ENCODE assay signal across 13 mouse cellular contexts in genomic region chr12:38596416-38597062, GRCm38 (mm10).
A peak's percentile ranks its signal among the peaks of the same experiment; 100 is the strongest.
DNase-seq lines count a peak whose midpoint lies in the region; ATAC-seq and TF ChIP-seq lines count a peak whose summit lies in the region.
"Had no signal": no experiment of that assay in that cellular context is flagged by ENCODE, and none has a peak within 500 bp of the region (broad histone marks: within the 10 kb centered on the region; RNA-seq: fewer than 3 reads in every experiment).

No protein-coding gene starts in this region.

- TF ChIP-seq POLR2A in cerebellum, adult 2 months (IDR thresholded peaks at IDR 0.05; ENCODE audit: borderline replicate concordance, insufficient read depth, low read length), result no peak

- H3K27me3 ChIP-seq in intestine, embryonic 15.5 days (replicated peaks), result no peaks in the 10 kb centered on the region
- H3K27me3 ChIP-seq in intestine, embryonic 16.5 days (replicated peaks; ENCODE audit: control insufficient read depth, insufficient read depth, low read length), result no peaks in the 10 kb centered on the region
- H3K27me3 ChIP-seq in forebrain, embryonic 10.5 days (ENCODE audit: poor library complexity, severe bottlenecking), result no peaks in the 10 kb centered on the region
- no peaks in the 10 kb centered on the region for H3K27me3 ChIP-seq in hindbrain, embryonic 16.5 days (replicated peaks; ENCODE audit: control insufficient read depth, insufficient read depth, low read length)
- no peaks in the 10 kb centered on the region for H3K27me3 ChIP-seq in neural tube, embryonic 12.5 days (replicated peaks)
- H3K27me3 ChIP-seq in cerebellum, adult 2 months (ENCODE audit: control insufficient read depth, insufficient read depth, low read length), result no peaks in the 10 kb centered on the region

- H3K4me2 ChIP-seq in intestine, embryonic 15.5 days (replicated peaks), result no peak overlapping the region
- no peak overlapping the region for H3K4me2 ChIP-seq in intestine, embryonic 16.5 days (ENCODE audit: low read depth, low read length)
- no peak overlapping the region for H3K4me2 ChIP-seq in hindbrain, embryonic 16.5 days (ENCODE audit: low read length)
- H3K4me2 ChIP-seq in neural tube, embryonic 12.5 days (replicated peaks), result 0 out of 2 replicates have a peak overlapping the region, but pooled peaks have one; percentile 12

- DNase-seq in forebrain, embryonic 10.5 days (ENCODE audit: extremely low spot score, low spot score), result peak; percentile 15
- no peak for DNase-seq in cerebellum, adult 2 months
- no peak for DNase-seq in lung, postnatal 4 days
- DNase-seq: adrenal gland, postnatal 10 days; heart, adult 18-20 months; heart, postnatal 4 days; kidney, postnatal 36 days had no signal

- H3K9ac ChIP-seq in intestine, embryonic 15.5 days, result no peak overlapping the region
- no peak overlapping the region for H3K9ac ChIP-seq in intestine, embryonic 16.5 days (ENCODE audit: low read depth, low read length)
- H3K9ac ChIP-seq in hindbrain, embryonic 16.5 days (ENCODE audit: low read depth, low read length), result no peak overlapping the region
- H3K9ac ChIP-seq in neural tube, embryonic 12.5 days, result no peak overlapping the region

- H3K36me3 ChIP-seq in intestine, embryonic 15.5 days, result no peaks in the 10 kb centered on the region
- no peaks in the 10 kb centered on the region for H3K36me3 ChIP-seq in intestine, embryonic 16.5 days (ENCODE audit: control insufficient read depth, insufficient read depth, low read length)
- no peaks in the 10 kb centered on the region for H3K36me3 ChIP-seq in forebrain, embryonic 10.5 days (replicated peaks)
- no peaks in the 10 kb centered on the region for H3K36me3 ChIP-seq in hindbrain, embryonic 16.5 days (ENCODE audit: control insufficient read depth, insufficient read depth, low read length)
- no peaks in the 10 kb centered on the region for H3K36me3 ChIP-seq in neural tube, embryonic 12.5 days

- H3K4me1 ChIP-seq in intestine, embryonic 15.5 days (replicated peaks), result no peaks in the 10 kb centered on the region
- no peaks in the 10 kb centered on the region; the same call in 1 of the 2 replicates for H3K4me1 ChIP-seq in intestine, embryonic 16.5 days (ENCODE audit: control insufficient read depth, insufficient read depth, low read length)
- peaks cover 12% of the 10 kb centered on the region for H3K4me1 ChIP-seq in forebrain, embryonic 10.5 days
- H3K4me1 ChIP-seq in hindbrain, embryonic 16.5 days (ENCODE audit: control insufficient read depth, insufficient read depth, low read depth, low read length), result no peaks in the 10 kb centered on the region
- peaks cover 11% of the 10 kb centered on the region; the same call in 1 of the 2 replicates for H3K4me1 ChIP-seq in neural tube, embryonic 12.5 days
- H3K4me1 ChIP-seq in cerebellum, adult 2 months (ENCODE audit: control insufficient read depth, insufficient read depth, low read length), result peaks cover 7% of the 10 kb centered on the region; the same call in 1 of the 2 replicates

- H3K4me3 ChIP-seq in intestine, embryonic 15.5 days (replicated peaks), result no peak overlapping the region
- no peak overlapping the region for H3K4me3 ChIP-seq in intestine, embryonic 16.5 days (ENCODE audit: low read length)
- H3K4me3 ChIP-seq in forebrain, embryonic 10.5 days, result no peak overlapping the region
- no peak overlapping the region for H3K4me3 ChIP-seq in hindbrain, embryonic 16.5 days (ENCODE audit: low read length)
- no peak overlapping the region for H3K4me3 ChIP-seq in neural tube, embryonic 12.5 days
- H3K4me3 ChIP-seq in cerebellum, adult 2 months (replicated peaks; ENCODE audit: insufficient read depth, low read depth, low read length), result no peak overlapping the region
- H3K4me3 ChIP-seq: erythroblast, embryonic 14.5 days had no signal

- 34% methylated on average over 7 of the region's 7 CpGs for WGBS in intestine, embryonic 15.5 days
- WGBS in intestine, embryonic 16.5 days, result 34% methylated on average over 7 of the region's 7 CpGs
- WGBS in forebrain, embryonic 10.5 days, result 48% methylated on average over 7 of the region's 7 CpGs
- WGBS in hindbrain, embryonic 16.5 days, result 14% methylated on average over 7 of the region's 7 CpGs
- 10% methylated on average over 7 of the region's 7 CpGs for WGBS in neural tube, embryonic 12.5 days
- WGBS in cerebellum, adult 2 months, result 72% methylated on average over 7 of the region's 7 CpGs

- TF ChIP-seq CTCF in cerebellum, adult 2 months (IDR thresholded peaks at IDR 0.05; ENCODE audit: borderline replicate concordance, insufficient read depth, low read depth, low read length), result no peak

- H3K27ac ChIP-seq in intestine, embryonic 15.5 days, result no peak overlapping the region
- no peak overlapping the region for H3K27ac ChIP-seq in intestine, embryonic 16.5 days (ENCODE audit: low read length)
- H3K27ac ChIP-seq in forebrain, embryonic 10.5 days, result no peak overlapping the region; the same call in 1 of the 2 replicates
- H3K27ac ChIP-seq in hindbrain, embryonic 16.5 days (ENCODE audit: low read depth, low read length), result no peak overlapping the region
- no peak overlapping the region for H3K27ac ChIP-seq in neural tube, embryonic 12.5 days
- H3K27ac ChIP-seq in cerebellum, adult 2 months (ENCODE audit: insufficient read depth, low read length), result no peak overlapping the region

- H3K9me3 ChIP-seq in intestine, embryonic 15.5 days, result no peaks in the 10 kb centered on the region
- H3K9me3 ChIP-seq in intestine, embryonic 16.5 days (ENCODE audit: control insufficient read depth, low read length), result no peaks in the 10 kb centered on the region
- no peaks in the 10 kb centered on the region for H3K9me3 ChIP-seq in forebrain, embryonic 10.5 days
- H3K9me3 ChIP-seq in hindbrain, embryonic 16.5 days (ENCODE audit: control insufficient read depth, low read length), result no peaks in the 10 kb centered on the region
- H3K9me3 ChIP-seq in neural tube, embryonic 12.5 days, result no peaks in the 10 kb centered on the region

- ATAC-seq in intestine, embryonic 15.5 days, result peak; percentile 41; the same call in 1 of the 2 replicates
- ATAC-seq in intestine, embryonic 16.5 days, result no peak
- ATAC-seq in hindbrain, embryonic 16.5 days, result peak; percentile 92
- peak; percentile 92 for ATAC-seq in neural tube, embryonic 12.5 days (ENCODE audit: low FRiP score, low read depth)
- ATAC-seq in activated CD4-positive, CD25-positive, alpha-beta regulatory T cell, adult 4 months, result no peak

Comparison
In these comparisons a context has a peak if more than half of its experiments do, and no peak if none do; other contexts are left out.
1. ATAC-seq: peak in intestine, embryonic 15.5 days (single experiment), hindbrain, embryonic 16.5 days (single experiment) and neural tube, embryonic 12.5 days (single experiment); none in intestine, embryonic 16.5 days (single experiment) and activated CD4-positive, CD25-positive, alpha-beta regulatory T cell, adult 4 months (single experiment).